10 mouse cellular contexts compared by ENCODE assay signal in genomic region chr9:67565801-67566258, GRCm38 (mm10). TPM values are rescaled to one million over a fixed set of nuclear protein-coding genes. Genes with fewer than 3 reads are reported as not detected.
DNase-seq lines count a peak whose midpoint lies in the region; ATAC-seq lines count a peak whose summit lies in the region.
"Had no signal": no experiment of that assay in that cellular context is flagged by ENCODE, and none has a peak within 500 bp of the region (broad histone marks: within the 10 kb centered on the region; RNA-seq: fewer than 3 reads in every experiment).

No protein-coding gene starts in this region.

- H3K4me3 ChIP-seq in kidney, embryonic 14.5 days (ENCODE audit: low read length), result no peak overlapping the region
- H3K4me3 ChIP-seq in brown adipose tissue, adult 24 weeks (ENCODE audit: insufficient read depth, low read depth, low read length), result no peak overlapping the region
- no peak overlapping the region for H3K4me3 ChIP-seq in heart, embryonic 14.5 days (ENCODE audit: control insufficient read depth in 1 of 2, insufficient read depth in 1 of 2, low read depth in 1 of 2, low read length in 2 of 2)
- no peak overlapping the region for H3K4me3 ChIP-seq in hindbrain, embryonic 13.5 days
- H3K4me3 ChIP-seq: intestine, embryonic 15.5 days; liver, embryonic 13.5 days had no signal

- 75% methylated on average over 6 of the region's 6 CpGs for WGBS in kidney, embryonic 14.5 days
- 22% methylated on average over 6 of the region's 6 CpGs for WGBS in heart, embryonic 14.5 days
- WGBS in hindbrain, embryonic 13.5 days, result 86% methylated on average over 6 of the region's 6 CpGs

- no peak for ATAC-seq in kidney, embryonic 14.5 days (ENCODE audit: low FRiP score, low TSS enrichment)
- ATAC-seq in heart, embryonic 14.5 days (ENCODE audit: insufficient number of reproducible peaks, insufficient read depth, low FRiP score, low read depth), result peak; percentile 86
- ATAC-seq in hindbrain, embryonic 13.5 days (ENCODE audit: low FRiP score), result no peak
- ATAC-seq: intestine, embryonic 15.5 days had no signal

- H3K27me3 ChIP-seq in kidney, embryonic 14.5 days (ENCODE audit: control insufficient read depth, insufficient read depth, low read length), result no peaks in the 10 kb centered on the region
- H3K27me3 ChIP-seq in heart, embryonic 14.5 days (ENCODE audit: control insufficient read depth, insufficient read depth, low read length), result no peaks in the 10 kb centered on the region
- H3K27me3 ChIP-seq in hindbrain, embryonic 13.5 days, result no peaks in the 10 kb centered on the region
- H3K27me3 ChIP-seq: intestine, embryonic 15.5 days; liver, embryonic 13.5 days had no signal

- 0 out of 2 replicates have a peak, but pooled peaks cover 3% of the 10 kb centered on the region for H3K9me3 ChIP-seq in kidney, embryonic 14.5 days (ENCODE audit: control insufficient read depth, low read length)
- H3K9me3 ChIP-seq in heart, embryonic 14.5 days (ENCODE audit: control insufficient read depth, low read length), result peaks cover 3% of the 10 kb centered on the region; the same call in 1 of the 2 replicates
- H3K9me3 ChIP-seq in hindbrain, embryonic 13.5 days, result no peaks in the 10 kb centered on the region
- H3K9me3 ChIP-seq: intestine, embryonic 15.5 days; liver, embryonic 13.5 days had no signal

- no peak overlapping the region for H3K27ac ChIP-seq in kidney, embryonic 14.5 days (ENCODE audit: low read depth, low read length)
- H3K27ac ChIP-seq in brown adipose tissue, adult 24 weeks (replicated peaks; ENCODE audit: low read depth, low read length), result peak overlapping the region; percentile 62
- peak overlapping the region; percentile 80 to 91 for H3K27ac ChIP-seq in heart, embryonic 14.5 days (replicated peaks in 1 of 2; ENCODE audit: control insufficient read depth in 1 of 2, insufficient read depth in 1 of 2, low read depth in 2 of 2, low read length in 2 of 2)
- no peak overlapping the region for H3K27ac ChIP-seq in hindbrain, embryonic 13.5 days
- H3K27ac ChIP-seq: intestine, embryonic 15.5 days; liver, embryonic 13.5 days had no signal

- H3K4me2 ChIP-seq in kidney, embryonic 14.5 days (replicated peaks; ENCODE audit: low read depth, low read length), result no peak overlapping the region
- H3K4me2 ChIP-seq in heart, embryonic 14.5 days (ENCODE audit: low read length), result 0 out of 2 replicates have a peak overlapping the region, but pooled peaks have one; percentile 25
- no peak overlapping the region for H3K4me2 ChIP-seq in hindbrain, embryonic 13.5 days
- H3K4me2 ChIP-seq: intestine, embryonic 15.5 days; liver, embryonic 13.5 days had no signal

- DNase-seq in kidney, postnatal 10 days, result peak; percentile 32
- peak; percentile 18 for DNase-seq in lung, postnatal 36 days
- DNase-seq in layer of hippocampus, adult 9-10 months (ENCODE audit: low spot score), result no peak
- DNase-seq in layer of hippocampus, postnatal 36 days, result no peak
- DNase-seq: liver, embryonic 13.5 days had no signal

- no peak overlapping the region for H3K9ac ChIP-seq in kidney, embryonic 14.5 days (ENCODE audit: low read depth, low read length)
- no peak overlapping the region; the same call in 1 of the 2 replicates for H3K9ac ChIP-seq in heart, embryonic 14.5 days (ENCODE audit: low read length)
- H3K9ac ChIP-seq in hindbrain, embryonic 13.5 days, result no peak overlapping the region
- H3K9ac ChIP-seq: intestine, embryonic 15.5 days; liver, embryonic 13.5 days had no signal

- no peaks in the 10 kb centered on the region for H3K4me1 ChIP-seq in kidney, embryonic 14.5 days (ENCODE audit: control insufficient read depth, insufficient read depth, low read length)
- peaks cover 9% of the 10 kb centered on the region; the same call in 1 of the 2 replicates for H3K4me1 ChIP-seq in brown adipose tissue, adult 24 weeks (ENCODE audit: control insufficient read depth, insufficient read depth, insufficient read length, low read length)
- H3K4me1 ChIP-seq in heart, embryonic 14.5 days (ENCODE audit: control insufficient read depth in 2 of 2, insufficient read depth in 2 of 2, low read length in 2 of 2), result peaks cover 10 to 24% of the 10 kb centered on the region in 2 experiments
- H3K4me1 ChIP-seq in hindbrain, embryonic 13.5 days (replicated peaks), result no peaks in the 10 kb centered on the region
- H3K4me1 ChIP-seq: intestine, embryonic 15.5 days; liver, embryonic 13.5 days had no signal

- H3K36me3 ChIP-seq in kidney, embryonic 14.5 days (ENCODE audit: control insufficient read depth, insufficient read depth, low read length), result no peaks in the 10 kb centered on the region
- no peaks in the 10 kb centered on the region for H3K36me3 ChIP-seq in heart, embryonic 14.5 days (ENCODE audit: control insufficient read depth, insufficient read depth, low read length)
- no peaks in the 10 kb centered on the region for H3K36me3 ChIP-seq in hindbrain, embryonic 13.5 days
- H3K36me3 ChIP-seq: intestine, embryonic 15.5 days; liver, embryonic 13.5 days had no signal

RNA-seq across cellular contexts. Expression of gene Tln2, which starts 6.3 kb away (rescaled TPM):
- polyA plus RNA-seq in kidney, embryonic 14.5 days (2014; fragmentation: Nextera tagmentation; extraction: Ambion mirVana), result 18.7 and 24.0 TPM in 2 replicates
- 12.0 and 16.7 TPM in 2 replicates for polyA plus RNA-seq in brown adipose tissue, adult 24 weeks (2012; ENCODE audit: insufficient read depth, insufficient read length, missing spikeins)
- polyA plus RNA-seq in heart, embryonic 14.5 days (2014; fragmentation: Nextera tagmentation; extraction: Ambion mirVana), result 66.0 and 76.0 TPM in 2 replicates
- polyA plus RNA-seq in hindbrain, embryonic 13.5 days (2015; fragmentation: Nextera tagmentation; extraction: Ambion mirVana), result 29.5 and 33.8 TPM in 2 replicates
- total RNA-seq in layer of hippocampus, postnatal 36 days (2021), result 10 to 100 TPM; 90.2 to 93.5 TPM

Comparison
In these comparisons a context has a peak if more than half of its experiments do, and no peak if none do; other contexts are left out.
1. DNase-seq: peak in kidney, postnatal 10 days (single experiment) and lung, postnatal 36 days (single experiment); none in layer of hippocampus, adult 9-10 months (single experiment) and layer of hippocampus, postnatal 36 days (0 of 2).
2. H3K27ac ChIP-seq: peak in brown adipose tissue, adult 24 weeks (single experiment) and heart, embryonic 14.5 days (2 of 2); none in kidney, embryonic 14.5 days (single experiment) and hindbrain, embryonic 13.5 days (single experiment).